9 mouse cellular contexts compared by ENCODE assay signal in the genomic region with DNA sequence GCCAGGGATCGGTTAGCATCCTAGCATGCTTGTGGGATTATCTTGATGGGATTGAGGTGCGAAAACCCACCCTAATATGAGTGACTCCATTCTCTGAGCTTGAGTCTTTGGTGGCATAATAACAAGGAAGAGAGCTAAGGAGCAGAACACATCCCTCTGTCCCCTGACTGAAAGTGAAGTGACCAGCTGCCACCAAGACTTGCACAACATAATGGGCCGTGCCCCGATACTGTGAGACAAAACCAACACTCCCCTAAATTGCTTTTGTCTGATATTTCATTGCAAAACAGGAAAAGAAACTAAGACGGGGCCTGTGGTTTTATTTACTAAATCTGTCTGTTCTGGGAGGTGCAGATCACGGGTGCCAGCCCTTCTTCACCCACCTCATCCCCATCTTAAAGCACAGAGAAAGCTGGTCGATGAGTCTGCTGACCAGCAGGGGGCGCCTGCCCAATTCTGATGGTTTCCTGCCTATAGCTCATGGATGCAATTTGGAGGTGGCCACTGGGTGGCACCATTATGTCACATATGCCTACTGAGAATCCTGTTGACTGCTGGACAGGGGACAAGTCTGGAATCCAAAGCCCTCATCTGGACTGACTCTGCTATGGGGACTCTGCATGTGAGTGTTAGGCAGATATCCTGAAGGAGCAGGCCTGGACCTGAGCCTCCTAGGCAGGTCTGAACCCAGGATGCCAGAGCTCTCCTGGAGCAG. TPM values are rescaled to one million over a fixed set of nuclear protein-coding genes. Genes with fewer than 3 reads are reported as not detected.
DNase-seq lines count a peak whose midpoint lies in the region; ATAC-seq and TF ChIP-seq lines count a peak whose summit lies in the region.
"Had no signal": no experiment of that assay in that cellular context is flagged by ENCODE, and none has a peak within 500 bp of the region (broad histone marks: within the 10 kb centered on the region; RNA-seq: fewer than 3 reads in every experiment).

No protein-coding gene starts in this region.

- no peak for TF ChIP-seq POLR2A in ES-Bruce4 (IDR thresholded peaks at IDR 0.05; ENCODE audit: insufficient read depth, low read length)

- H3K9ac ChIP-seq in ES-Bruce4 (ENCODE audit: low read depth, poor library complexity, severe bottlenecking), result no peak overlapping the region
- H3K9ac ChIP-seq in forebrain, embryonic 13.5 days, result no peak overlapping the region
- H3K9ac ChIP-seq: liver, embryonic 15.5 days had no signal

- no peak for TF ChIP-seq EP300 in ES-Bruce4 (IDR thresholded peaks at IDR 0.05; ENCODE audit: insufficient read depth, low read depth, low read length)

- no peaks in the 10 kb centered on the region for H3K36me3 ChIP-seq in ES-Bruce4 (ENCODE audit: control insufficient read depth, insufficient read depth, low read length, poor library complexity, severe bottlenecking)
- H3K36me3 ChIP-seq in forebrain, embryonic 13.5 days (ENCODE audit: poor library complexity, severe bottlenecking), result no peaks in the 10 kb centered on the region
- H3K36me3 ChIP-seq: liver, embryonic 15.5 days had no signal

- no peak overlapping the region for H3K4me2 ChIP-seq in forebrain, embryonic 13.5 days
- H3K4me2 ChIP-seq: liver, embryonic 15.5 days had no signal

- peak; percentile 75 for DNase-seq in c-Kit-positive CD71-positive TER-119-positive erythroid progenitor cells, embryonic 14.5 days (ENCODE audit: low spot score)
- DNase-seq in heart, postnatal 25 days (ENCODE audit: low spot score), result peak; percentile 66
- peak; percentile 55 for DNase-seq in large intestine, adult 2 months (ENCODE audit: low read depth, low spot score)
- DNase-seq in lung, adult 18-20 months, result peak; percentile 87 to 91
- DNase-seq in testis, postnatal 10 days (ENCODE audit: low spot score), result peak; percentile 97

- intact Hi-C loops in heart, postnatal 25 days (cut with DNase I), result loop anchor here (1.0 kb wide), 1 partner anchor 149 kb away; no protein-coding TSS in a partner anchor

- H3K4me1 ChIP-seq in ES-Bruce4 (ENCODE audit: control insufficient read depth, insufficient read depth, low read length), result no peaks in the 10 kb centered on the region
- H3K4me1 ChIP-seq in forebrain, embryonic 13.5 days, result no peaks in the 10 kb centered on the region

- no peak overlapping the region for H3K4me3 ChIP-seq in ES-Bruce4 (ENCODE audit: low read depth, low read length)
- H3K4me3 ChIP-seq in forebrain, embryonic 13.5 days, result no peak overlapping the region
- H3K4me3 ChIP-seq: liver, embryonic 15.5 days had no signal

- 46% methylated on average over 8 of the region's 8 CpGs for whole genome bisulfite sequencing in forebrain, embryonic 13.5 days
- 48% methylated on average over 8 of the region's 8 CpGs for WGBS in large intestine, adult 2 months

- ATAC-seq in forebrain, embryonic 13.5 days, result peak; percentile 82
- peak; percentile 65; the same call in 1 of the 2 replicates for ATAC-seq in neutrophil, adult 5-6 weeks (ENCODE audit: extremely low read depth, insufficient number of reproducible peaks, low FRiP score, poor library complexity, severe bottlenecking)

- no peaks in the 10 kb centered on the region for H3K9me3 ChIP-seq in ES-Bruce4 (replicated peaks; ENCODE audit: control insufficient read depth, insufficient read depth, low read length, poor library complexity, severe bottlenecking)
- H3K9me3 ChIP-seq in forebrain, embryonic 13.5 days (replicated peaks), result no peaks in the 10 kb centered on the region
- H3K9me3 ChIP-seq: liver, embryonic 15.5 days had no signal

- no peaks in the 10 kb centered on the region for H3K27me3 ChIP-seq in ES-Bruce4 (ENCODE audit: control insufficient read depth, insufficient read depth, low read length, poor library complexity, severe bottlenecking)
- H3K27me3 ChIP-seq in forebrain, embryonic 13.5 days, result peaks cover 14% of the 10 kb centered on the region; the same call in 1 of the 2 replicates

- no peak overlapping the region for H3K27ac ChIP-seq in ES-Bruce4 (ENCODE audit: insufficient read depth, low read length)
- no peak overlapping the region for H3K27ac ChIP-seq in forebrain, embryonic 13.5 days
- H3K27ac ChIP-seq: liver, embryonic 15.5 days had no signal

- TF ChIP-seq CTCF in ES-Bruce4 (IDR thresholded peaks at IDR 0.05; ENCODE audit: low read depth, low read length), result peak; percentile 100

RNA-seq across cellular contexts. Expression of gene Hmx1, which starts 27.2 kb away (rescaled TPM):
- polyA plus RNA-seq in ES-Bruce4 (2011; ENCODE audit: insufficient read depth, insufficient read length, low read depth, missing spikeins), result not detected in 2 replicates
- polyA plus RNA-seq in forebrain, embryonic 13.5 days (2015; fragmentation: Nextera tagmentation; extraction: Ambion mirVana), result not detected in 2 replicates
- total RNA-seq in heart, postnatal 25 days (2021), result not detected
- polyA plus RNA-seq in large intestine, adult 2 months (2012; rRNA removed), result not detected in 2 replicates
- total RNA-seq in neutrophil, adult 5-6 weeks (2017), result not detected in 2 replicates
- polyA plus RNA-seq: liver, embryonic 15.5 days had no signal
